In genomic region chr13:115989091-115989490, GRCm38 (mm10) we compare ENCODE assay signal across 26 mouse cellular contexts.
DNase-seq lines count a peak whose midpoint lies in the region; ATAC-seq lines count a peak whose summit lies in the region.
"Had no signal": no experiment of that assay in that cellular context is flagged by ENCODE, and none has a peak within 500 bp of the region (broad histone marks: within the 10 kb centered on the region; RNA-seq: fewer than 3 reads in every experiment).

No protein-coding gene starts in this region.

- H3K4me3 ChIP-seq in midbrain, embryonic 14.5 days (replicated peaks; ENCODE audit: low read depth, low read length) = no peak overlapping the region
- H3K4me3 ChIP-seq in midbrain, embryonic 13.5 days (replicated peaks) = no peak overlapping the region
- no peak overlapping the region for H3K4me3 ChIP-seq in forebrain, embryonic 16.5 days (replicated peaks; ENCODE audit: low read length)
- H3K4me3 ChIP-seq: forebrain, embryonic 13.5 days; hindbrain, embryonic 13.5 days; liver, embryonic 15.5 days; lung, embryonic 15.5 days; midbrain, embryonic 12.5 days had no signal

- no peak overlapping the region for H3K27ac ChIP-seq in midbrain, embryonic 14.5 days (replicated peaks; ENCODE audit: low read depth, low read length)
- no peak overlapping the region for H3K27ac ChIP-seq in midbrain, embryonic 13.5 days
- no peak overlapping the region for H3K27ac ChIP-seq in forebrain, embryonic 16.5 days (ENCODE audit: low read length)
- H3K27ac ChIP-seq: forebrain, embryonic 13.5 days; hindbrain, embryonic 13.5 days; kidney, postnatal 0 days; liver, embryonic 15.5 days; lung, embryonic 15.5 days; midbrain, embryonic 12.5 days had no signal

- peak; percentile 21 to 39 for DNase-seq in cerebellum, postnatal 10 days
- no peak for DNase-seq in cerebellum, postnatal 36 days
- peak; percentile 4 for DNase-seq in kidney, postnatal 14 days
- no peak for DNase-seq in kidney, adult 11 months
- DNase-seq in midbrain, embryonic 14.5 days = peak; percentile 7
- peak; percentile 3 for DNase-seq in gonadal fat pad, adult 2 months (ENCODE audit: low read depth)
- DNase-seq: adrenal gland, postnatal 14 days; cerebellum, adult 18-20 months; gastrocnemius, postnatal 14 days; heart, adult 11 months; heart, postnatal 36 days; kidney, adult 18-20 months; liver; lung, postnatal 36 days; right cerebral cortex, postnatal 25 days; thymus, postnatal 14 days had no signal

- no peaks in the 10 kb centered on the region for H3K27me3 ChIP-seq in midbrain, embryonic 14.5 days (ENCODE audit: control insufficient read depth, insufficient read depth, low read length)
- no peaks in the 10 kb centered on the region for H3K27me3 ChIP-seq in midbrain, embryonic 13.5 days
- H3K27me3 ChIP-seq in forebrain, embryonic 16.5 days (replicated peaks; ENCODE audit: control insufficient read depth, insufficient read depth, low read length) = no peaks in the 10 kb centered on the region
- H3K27me3 ChIP-seq: forebrain, embryonic 13.5 days; hindbrain, embryonic 13.5 days; liver, embryonic 15.5 days; lung, embryonic 15.5 days; midbrain, embryonic 12.5 days had no signal

- no peak overlapping the region for H3K9ac ChIP-seq in midbrain, embryonic 14.5 days (replicated peaks; ENCODE audit: low read length)
- H3K9ac ChIP-seq in midbrain, embryonic 13.5 days (replicated peaks) = no peak overlapping the region
- no peak overlapping the region for H3K9ac ChIP-seq in forebrain, embryonic 16.5 days (replicated peaks; ENCODE audit: low read depth, low read length)
- H3K9ac ChIP-seq: forebrain, embryonic 13.5 days; hindbrain, embryonic 13.5 days; liver, embryonic 15.5 days; lung, embryonic 15.5 days; midbrain, embryonic 12.5 days had no signal

- no peak for ATAC-seq in midbrain, embryonic 14.5 days (ENCODE audit: low FRiP score, low TSS enrichment)
- ATAC-seq in midbrain, embryonic 13.5 days = no peak
- ATAC-seq in forebrain, embryonic 16.5 days = no peak
- ATAC-seq: forebrain, embryonic 13.5 days had no signal

- no peaks in the 10 kb centered on the region for H3K4me1 ChIP-seq in midbrain, embryonic 14.5 days (ENCODE audit: control insufficient read depth, insufficient read depth, low read length)
- no peaks in the 10 kb centered on the region for H3K4me1 ChIP-seq in midbrain, embryonic 13.5 days (replicated peaks)
- H3K4me1 ChIP-seq in forebrain, embryonic 16.5 days (replicated peaks; ENCODE audit: control insufficient read depth, insufficient read depth, low read length) = no peaks in the 10 kb centered on the region
- H3K4me1 ChIP-seq: forebrain, embryonic 13.5 days; hindbrain, embryonic 13.5 days; liver, embryonic 15.5 days; lung, embryonic 15.5 days; midbrain, embryonic 12.5 days had no signal

- no peaks in the 10 kb centered on the region for H3K36me3 ChIP-seq in midbrain, embryonic 14.5 days (ENCODE audit: control insufficient read depth, insufficient read depth, low read length)
- no peaks in the 10 kb centered on the region for H3K36me3 ChIP-seq in midbrain, embryonic 13.5 days
- H3K36me3 ChIP-seq in forebrain, embryonic 16.5 days (ENCODE audit: control insufficient read depth, insufficient read depth) = no peaks in the 10 kb centered on the region
- H3K36me3 ChIP-seq: G1E; hindbrain, embryonic 13.5 days; liver, embryonic 15.5 days; lung, embryonic 15.5 days; midbrain, embryonic 12.5 days had no signal

- no peak overlapping the region for H3K4me2 ChIP-seq in midbrain, embryonic 14.5 days (ENCODE audit: low read length)
- no peak overlapping the region for H3K4me2 ChIP-seq in midbrain, embryonic 13.5 days (replicated peaks)
- no peak overlapping the region for H3K4me2 ChIP-seq in forebrain, embryonic 16.5 days (ENCODE audit: low read length)
- H3K4me2 ChIP-seq: forebrain, embryonic 13.5 days; heart, embryonic 11.5 days; hindbrain, embryonic 13.5 days; liver, embryonic 15.5 days; lung, embryonic 15.5 days; midbrain, embryonic 12.5 days had no signal

- no peaks in the 10 kb centered on the region for H3K9me3 ChIP-seq in midbrain, embryonic 14.5 days (ENCODE audit: control insufficient read depth, low read length)
- H3K9me3 ChIP-seq in midbrain, embryonic 13.5 days = no peaks in the 10 kb centered on the region
- no peaks in the 10 kb centered on the region for H3K9me3 ChIP-seq in forebrain, embryonic 16.5 days (ENCODE audit: control insufficient read depth, low read length)
- H3K9me3 ChIP-seq: forebrain, embryonic 13.5 days; hindbrain, embryonic 13.5 days; liver, embryonic 15.5 days; lung, embryonic 15.5 days; midbrain, embryonic 12.5 days had no signal

Comparison
In these comparisons a context has a peak if more than half of its experiments do, and no peak if none do; other contexts are left out.
1. DNase-seq: peak in cerebellum, postnatal 10 days (2 of 2), kidney, postnatal 14 days (single experiment), midbrain, embryonic 14.5 days (single experiment) and gonadal fat pad, adult 2 months (single experiment); none in cerebellum, postnatal 36 days (0 of 2) and kidney, adult 11 months (single experiment).